Mouse (Mus musculus) CH12.LX (cell line): ENCODE measurements around the gene B230217C12Rik. TPM values are rescaled to one million over a fixed set of nuclear protein-coding genes. Genes with fewer than 3 reads are reported as not detected.

Experiments
- DNase-seq: peaks from one replicate; pipeline ENCODE4 v3.0.0-alpha.2; 2013; ENCODE audit errors: extremely low read depth
- H3K27ac ChIP-seq: 2 replicates; pipeline ENCODE4 v1.5.1; 2012; ENCODE audit warnings: low read depth, mild to moderate bottlenecking, control low read depth, moderate library complexity; ENCODE audit not compliant: insufficient read depth
- H3K27me3 ChIP-seq: replicated peaks from 2 replicates; pipeline ENCODE3; 2012; ENCODE audit warnings: inconsistent platforms
- H3K36me3 ChIP-seq, 2 experiments: replicated peaks in 1 of 2; 2 replicates each; pipeline versions ENCODE3 to v1.6.1; 2012; ENCODE audit warnings: inconsistent platforms in 1 of 2, low read length in 1 of 2, mild to moderate bottlenecking in 1 of 2, mixed read lengths in 1 of 2, moderate library complexity in 1 of 2; ENCODE audit not compliant: control insufficient read depth in 1 of 2, insufficient read depth in 1 of 2
- H3K4me1 ChIP-seq, 2 experiments: 2 replicates each; pipeline ENCODE4 v1.6.1; 2012; ENCODE audit warnings: inconsistent platforms in 1 of 2, moderate library complexity in 1 of 2; ENCODE audit not compliant: insufficient read depth in 2 of 2, control insufficient read depth in 1 of 2
- H3K4me2 ChIP-seq: 2 replicates; pipeline ENCODE4 v1.6.1; 2012; ENCODE audit warnings: low read depth, mild to moderate bottlenecking, control low read depth; ENCODE audit not compliant: poor library complexity, insufficient read depth, severe bottlenecking
- H3K4me3 ChIP-seq, 3 experiments: fragments of 150-350 bp in 1 of 3; sonication (generic) in 1 of 3; replicated peaks in 1 of 3; 2 replicates each; pipeline versions ENCODE3 to v1.5.1; 2011 to 2012; ENCODE audit warnings: low read depth in 2 of 3, low read length in 2 of 3, mild to moderate bottlenecking in 2 of 3, moderate library complexity in 2 of 3, control low read depth in 1 of 3, improper control_type of control experiment in 1 of 3, inconsistent platforms in 1 of 3, mixed read lengths in 1 of 3; ENCODE audit not compliant: poor library complexity in 1 of 3
- H3K79me2 ChIP-seq: replicated peaks from 2 replicates; pipeline ENCODE4 v1.6.1; 2012; ENCODE audit warnings: mild to moderate bottlenecking, moderate library complexity; ENCODE audit not compliant: control insufficient read depth, poor library complexity, insufficient read depth, severe bottlenecking; ENCODE audit errors: extremely low read depth
- H3K9ac ChIP-seq: 2 replicates; pipeline ENCODE4 v1.6.1; 2012; ENCODE audit warnings: low read depth, mild to moderate bottlenecking, control low read depth, moderate library complexity; ENCODE audit not compliant: insufficient read depth
- H3K9me3 ChIP-seq: replicated peaks from 2 replicates; pipeline ENCODE3; 2012; ENCODE audit warnings: low read length, inconsistent platforms, mixed read lengths
- BHLHE40 ChIP-seq: IDR thresholded peaks from 2 replicates; pipeline ENCODE4 v1.6.1; 2011; ENCODE audit warnings: mild to moderate bottlenecking, low read depth, low read length, improper control_type of control experiment
- CHD1 ChIP-seq: IDR thresholded peaks from 2 replicates; pipeline ENCODE4 v1.6.1; 2012; ENCODE audit warnings: low read depth, low read length, improper control_type of control experiment, inconsistent platforms
- CHD2 ChIP-seq: IDR thresholded peaks from 2 replicates; pipeline ENCODE4 v1.6.1; 2011; ENCODE audit warnings: low read length, improper control_type of control experiment
- CTCF ChIP-seq, 2 experiments: IDR thresholded peaks in 1 of 2; conservative IDR thresholded peaks in 1 of 2; 2 replicates each; pipeline ENCODE4 v1.5.1; 2011 to 2012; ENCODE audit warnings: low read depth in 2 of 2, low read length in 2 of 2, improper control_type of control experiment in 1 of 2, inconsistent platforms in 1 of 2, mild to moderate bottlenecking in 1 of 2, moderate library complexity in 1 of 2
- E2F4 ChIP-seq: IDR thresholded peaks from 2 replicates; pipeline ENCODE4 v1.6.1; 2011; ENCODE audit warnings: low read depth, low read length, improper control_type of control experiment; ENCODE audit not compliant: insufficient replicate concordance
- ELF1 ChIP-seq: IDR thresholded peaks from 2 replicates; pipeline ENCODE4 v1.6.1; 2014; ENCODE audit warnings: low read depth, mild to moderate bottlenecking, inconsistent platforms, low read length, improper control_type of control experiment
- EP300 ChIP-seq: IDR thresholded peaks from 2 replicates; pipeline ENCODE4 v1.6.1; 2011; ENCODE audit warnings: low read length, improper control_type of control experiment
- GABPA ChIP-seq: IDR thresholded peaks from 2 replicates; pipeline ENCODE4 v1.6.1; 2012; ENCODE audit warnings: low read depth, low read length, improper control_type of control experiment, inconsistent platforms; ENCODE audit not compliant: insufficient replicate concordance
- HCFC1 ChIP-seq: IDR thresholded peaks from 2 replicates; pipeline ENCODE4 v1.6.1; 2012; ENCODE audit warnings: low read depth, mild to moderate bottlenecking, inconsistent platforms, low read length, improper control_type of control experiment
- IRF4 ChIP-seq: IDR thresholded peaks from 2 replicates; pipeline ENCODE4 v1.6.1; 2014; ENCODE audit warnings: low read depth, mild to moderate bottlenecking, inconsistent platforms, low read length, improper control_type of control experiment
- JUND ChIP-seq: conservative IDR thresholded peaks from 2 replicates; pipeline ENCODE4 v1.6.1; 2011; ENCODE audit warnings: low read depth, low read length, improper control_type of control experiment
- KAT2A ChIP-seq: IDR thresholded peaks from 2 replicates; pipeline ENCODE4 v1.6.1; 2012; ENCODE audit warnings: low read length, improper control_type of control experiment, inconsistent platforms; ENCODE audit not compliant: insufficient replicate concordance
- MAFK ChIP-seq: IDR thresholded peaks from 2 replicates; pipeline ENCODE4 v1.6.1; 2011; ENCODE audit warnings: low read length, improper control_type of control experiment; ENCODE audit not compliant: insufficient replicate concordance
- MAX ChIP-seq: IDR thresholded peaks from 2 replicates; pipeline ENCODE4 v1.6.1; 2011; ENCODE audit warnings: low read length, improper control_type of control experiment
- MAZ ChIP-seq: IDR thresholded peaks from 2 replicates; pipeline ENCODE4 v1.6.1; 2012; ENCODE audit warnings: low read depth, mild to moderate bottlenecking, inconsistent platforms, low read length, improper control_type of control experiment, moderate library complexity
- MXI1 ChIP-seq: IDR thresholded peaks from 2 replicates; pipeline ENCODE4 v1.6.1; 2011; ENCODE audit warnings: mild to moderate bottlenecking, low read depth, low read length, improper control_type of control experiment
- MYC ChIP-seq: IDR thresholded peaks from 2 replicates; pipeline ENCODE4 v1.6.1; 2011; ENCODE audit warnings: low read depth, mild to moderate bottlenecking, improper control_type of control experiment, low read length
- NELFE ChIP-seq: IDR thresholded peaks from 2 replicates; pipeline ENCODE4 v1.6.1; 2011; ENCODE audit warnings: low read depth, low read length, improper control_type of control experiment
- NRF1 ChIP-seq: IDR thresholded peaks from 2 replicates; pipeline ENCODE4 v1.6.1; 2014; ENCODE audit warnings: low read depth, mild to moderate bottlenecking, inconsistent platforms, low read length, improper control_type of control experiment, moderate library complexity
- PAX5 ChIP-seq: IDR thresholded peaks from 2 replicates; pipeline ENCODE4 v1.6.1; 2012; ENCODE audit warnings: low read length, inconsistent platforms, mixed read lengths
- POLR2A ChIP-seq: IDR thresholded peaks from 2 replicates; pipeline ENCODE4 v1.6.1; 2011; ENCODE audit warnings: low read depth, mild to moderate bottlenecking, improper control_type of control experiment, low read length
- POLR2AphosphoS2 ChIP-seq: IDR thresholded peaks from 2 replicates; pipeline ENCODE4 v1.6.1; 2011; ENCODE audit warnings: low read depth, low read length, improper control_type of control experiment
- RAD21 ChIP-seq: IDR thresholded peaks from 2 replicates; pipeline ENCODE4 v1.6.1; 2011; ENCODE audit warnings: low read depth, mild to moderate bottlenecking, low read length, improper control_type of control experiment, moderate library complexity
- RCOR1 ChIP-seq: conservative IDR thresholded peaks from 2 replicates; pipeline ENCODE4 v1.6.1; 2012; ENCODE audit warnings: low read depth, mild to moderate bottlenecking, inconsistent platforms, low read length, improper control_type of control experiment
- SIN3A ChIP-seq: IDR thresholded peaks from 2 replicates; pipeline ENCODE4 v1.6.1; 2012; ENCODE audit warnings: low read length, improper control_type of control experiment, inconsistent platforms
- SMC3 ChIP-seq: IDR thresholded peaks from 2 replicates; pipeline ENCODE4 v1.6.1; 2011; ENCODE audit warnings: low read depth, low read length, improper control_type of control experiment
- TCF12 ChIP-seq: IDR thresholded peaks from 2 replicates; pipeline ENCODE4 v1.6.1; 2014; ENCODE audit warnings: low read depth, mild to moderate bottlenecking, inconsistent platforms, low read length, improper control_type of control experiment
- UBTF ChIP-seq: IDR thresholded peaks from 2 replicates; pipeline ENCODE4 v1.6.1; 2012; ENCODE audit warnings: low read depth, mild to moderate bottlenecking, inconsistent platforms, low read length, improper control_type of control experiment, moderate library complexity
- USF2 ChIP-seq: conservative IDR thresholded peaks from 2 replicates; pipeline ENCODE4 v1.6.1; 2011; ENCODE audit warnings: low read depth, low read length, improper control_type of control experiment
- ZMIZ1 ChIP-seq: IDR thresholded peaks from 2 replicates; pipeline ENCODE4 v1.6.1; 2012; ENCODE audit warnings: low read depth, mild to moderate bottlenecking, inconsistent platforms, low read length, improper control_type of control experiment
- ZNF384 ChIP-seq: IDR thresholded peaks from 2 replicates; pipeline ENCODE4 v1.6.1; 2012; ENCODE audit warnings: low read depth, low read length, improper control_type of control experiment, inconsistent platforms
- dilution Hi-C: fragments of 300-500 bp; cut with MboI; formaldehyde crosslinking; loops from 2 replicates; pipeline ENCODE4 v1.14.3; 2020; ENCODE audit warnings: low sequenced_read_pairs; ENCODE audit not compliant: extremely low pct_unique_long_range_greater_than_20kb, extremely low pct_ligation_motif_present
- in situ Hi-C: fragments of 300-500 bp; cut with MboI; formaldehyde crosslinking; loops from 3 replicates; pipeline ENCODE4 v1.14.3; 2019; ENCODE audit warnings: low sequenced_read_pairs, low pct_ligation_motif_present, low pct_unique_long_range_greater_than_20kb, mixed read lengths
- polyA plus RNA-seq: library from polyadenylated mRNA; unstranded; fragments of >175 nt; gene quantifications from 2 replicates; pipeline ENCODE4 v1.2.1, GENCODE M21; 2012; ENCODE audit warnings: low read depth; ENCODE audit not compliant: insufficient read length
- total RNA-seq, 2 experiments: library from RNA; depleted of rRNA; stranded (reverse); fragments of 300-350 nt in 1 of 2; fragments of >200 nt in 1 of 2; gene quantifications; 2 replicates each; pipeline ENCODE4 v1.2.3; 2012 to 2014

Gene B230217C12Rik
- total and polyA plus RNA-seq, 3 experiments, result 4.6 to 14.0 (median 11.9) TPM

- no peak for TF ChIP-seq HCFC1
- TF ChIP-seq NELFE, result no peak
Measured at GRCm38 (mm10) chr11:97798782-97799145, 41.8 kb upstream of the B230217C12Rik start, which contains the start of gene Lasp1 (continued).

GRCm38 (mm10) chr11:97799146-97799993 is 41.2 kb upstream of the B230217C12Rik start:
- H3K4me3 ChIP-seq, result peak overlapping the region; percentile 79 to 90 (median 90)
- in situ Hi-C loops (loop anchor here (5.0 kb wide), 3 partner anchors 43 to 188 kb away; partner anchors contain the start of genes B230217C12Rik, Fbxo47 and Plxdc1), dilution Hi-C loops (no loop called here)
- no peaks in the 10 kb centered on the region for H3K79me2 ChIP-seq
- peak overlapping the region; percentile 83 for H3K9ac ChIP-seq
- TF ChIP-seq E2F4 (no peak), CHD2 (peak; percentile 2; the same call in 1 of the 2 replicates), KAT2A (0 out of 2 replicates have a peak, but pooled peaks have one; percentile 9), POLR2AphosphoS2 (peak; percentile 70; the same call in 1 of the 2 replicates), ZMIZ1 (peak; percentile 18), CTCF (conservative IDR thresholded peaks at IDR 0.05 in 1 of 2, IDR thresholded peaks at IDR 0.05 in 1 of 2; ENCODE audit: low read depth in 2 of 2, low read length in 2 of 2) (no peak), UBTF (peak; percentile 80), HCFC1 (no peak), USF2 (no peak), BHLHE40 (peak; percentile 88), MXI1 (peak; percentile 71; the same call in 1 of the 2 replicates), ELF1 (0 out of 2 replicates have a peak, but pooled peaks have one; percentile 7), MAX (no peak; the same call in none of the 2 replicates), MYC (no peak), NRF1 (peak; percentile 16; the same call in 1 of the 2 replicates), JUND (no peak), MAFK (no peak), MAZ (0 out of 2 replicates have a peak, but pooled peaks have one; percentile 13), NELFE (peak; percentile 48), POLR2A (peak; percentile 71), TCF12 (peak; percentile 68; the same call in 1 of the 2 replicates), EP300 (no peak), CHD1 (peak; percentile 15; the same call in 1 of the 2 replicates), SMC3 (no peak), GABPA (no peak), ZNF384 (no peak), IRF4 (peak; percentile 29; the same call in 1 of the 2 replicates), RCOR1 (no peak), SIN3A (peak; percentile 69; the same call in 1 of the 2 replicates), PAX5 (no peak), RAD21 (no peak)
- H3K36me3 ChIP-seq, result peaks cover 0 to 5% of the 10 kb centered on the region in 2 experiments
- H3K9me3 ChIP-seq, result no peaks in the 10 kb centered on the region
- DNase-seq, result peak; percentile 79
- H3K27me3 ChIP-seq, result no peaks in the 10 kb centered on the region
- peaks cover 14 to 49% of the 10 kb centered on the region in 2 experiments for H3K4me1 ChIP-seq
- peak overlapping the region; percentile 83 for H3K27ac ChIP-seq
- H3K4me2 ChIP-seq, result peak overlapping the region; percentile 46
